Mouse (Mus musculus): Measurements from ENCODE around the gene Krt12. TPM values are rescaled to one million over a fixed set of nuclear protein-coding genes. Genes with fewer than 3 reads are reported as not detected.

Krt12 gene
- polyA plus RNA-seq, 1 experiment from 2014 or later, result not detected

GRCm38 (mm10) chr11:99416902-99417301, 5.2 kb downstream of the Krt12 start:
- H3K36me3 ChIP-seq (ENCODE audit: control insufficient read depth, insufficient read depth, low read length), result no peaks in the 10 kb centered on the region
- H3K4me3 ChIP-seq (ENCODE audit: low read depth, low read length), result no peak overlapping the region
- DNase-seq (ENCODE audit: low spot score) (no peak), ATAC-seq (ENCODE audit: insufficient number of reproducible peaks, low FRiP score, low TSS enrichment, low read depth) (no peak)
- no peaks in the 10 kb centered on the region for H3K4me1 ChIP-seq (ENCODE audit: control insufficient read depth, insufficient read depth, low read length)
- H3K27ac ChIP-seq (replicated peaks; ENCODE audit: low read depth, low read length), result no peak overlapping the region
- H3K4me2 ChIP-seq (ENCODE audit: low read depth, severe bottlenecking), result no peak overlapping the region
- no peak overlapping the region for H3K9ac ChIP-seq (ENCODE audit: low read length)
- no peaks in the 10 kb centered on the region for H3K9me3 ChIP-seq (ENCODE audit: control insufficient read depth, low read length)
- no peaks in the 10 kb centered on the region for H3K27me3 ChIP-seq (ENCODE audit: control insufficient read depth, insufficient read depth, low read length)
- 91% methylated on average over 13 of the region's 13 CpGs for WGBS

DNA sequence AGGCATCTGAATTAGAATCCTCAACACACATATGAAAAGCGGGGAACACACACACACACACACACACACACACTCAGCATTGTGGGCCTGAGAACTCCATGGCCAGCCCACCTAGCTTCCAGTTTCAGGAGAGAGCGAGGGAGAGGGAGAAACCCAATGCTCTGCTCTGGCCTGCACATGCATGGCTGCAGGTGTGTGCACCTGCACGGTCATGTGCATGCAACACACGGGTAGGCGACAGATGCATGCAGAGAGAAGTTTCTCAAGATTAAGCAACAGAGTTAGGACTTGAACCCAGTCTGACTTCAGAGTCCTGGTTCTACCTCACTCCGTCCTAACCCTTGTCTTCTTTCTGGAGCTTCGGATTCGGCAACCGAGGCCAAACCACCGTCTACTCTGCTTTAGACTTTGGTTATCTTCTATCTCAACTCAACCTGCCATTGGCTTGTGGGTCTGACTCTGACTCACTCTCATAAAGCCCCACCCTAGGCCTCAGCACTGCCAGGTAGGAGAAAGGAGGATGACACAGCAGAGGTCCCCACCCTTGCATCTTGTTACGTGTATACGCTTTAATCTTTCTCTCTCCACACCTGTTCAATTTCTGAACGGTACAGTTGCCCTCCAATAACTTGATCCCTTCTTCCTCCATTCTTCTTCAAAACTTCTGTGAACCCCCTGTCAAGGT, 7.5 kb downstream of the Krt12 start:
- WGBS, result 91% methylated on average over 13 of the region's 13 CpGs
- H3K9ac ChIP-seq (ENCODE audit: low read length), result no peak overlapping the region
- no peaks in the 10 kb centered on the region for H3K4me1 ChIP-seq (ENCODE audit: control insufficient read depth, insufficient read depth, low read length)
- no peaks in the 10 kb centered on the region for H3K9me3 ChIP-seq (ENCODE audit: control insufficient read depth, low read length)
- no peaks in the 10 kb centered on the region for H3K27me3 ChIP-seq (ENCODE audit: control insufficient read depth, insufficient read depth, low read length)
- no peak overlapping the region for H3K4me3 ChIP-seq (ENCODE audit: low read depth, low read length)
- H3K4me2 ChIP-seq (ENCODE audit: low read depth, severe bottlenecking), result no peak overlapping the region
- ATAC-seq (ENCODE audit: insufficient number of reproducible peaks, low FRiP score, low TSS enrichment, low read depth) (no peak), DNase-seq (ENCODE audit: low spot score) (no peak)
- no peak overlapping the region for H3K27ac ChIP-seq (replicated peaks; ENCODE audit: low read depth, low read length)
- no peaks in the 10 kb centered on the region for H3K36me3 ChIP-seq (ENCODE audit: control insufficient read depth, insufficient read depth, low read length)

- no peak overlapping the region for H3K4me2 ChIP-seq (ENCODE audit: low read depth, severe bottlenecking)
- H3K9me3 ChIP-seq (ENCODE audit: control insufficient read depth, low read length), result no peaks in the 10 kb centered on the region
- WGBS, result 21% methylated on average over 6 of the region's 6 CpGs
- no peak overlapping the region for H3K4me3 ChIP-seq (ENCODE audit: low read depth, low read length)
- no peaks in the 10 kb centered on the region for H3K27me3 ChIP-seq (ENCODE audit: control insufficient read depth, insufficient read depth, low read length)
- H3K27ac ChIP-seq (replicated peaks; ENCODE audit: low read depth, low read length), result no peak overlapping the region
- no peak overlapping the region for H3K9ac ChIP-seq (ENCODE audit: low read length)
- peak; percentile 61 for DNase-seq (ENCODE audit: low spot score)
- no peaks in the 10 kb centered on the region for H3K4me1 ChIP-seq (ENCODE audit: control insufficient read depth, insufficient read depth, low read length)
- ATAC-seq (ENCODE audit: insufficient number of reproducible peaks, low FRiP score, low TSS enrichment, low read depth), result no peak
- no peaks in the 10 kb centered on the region for H3K36me3 ChIP-seq (ENCODE audit: control insufficient read depth, insufficient read depth, low read length)
Measured at GRCm38 (mm10) chr11:99413247-99413646, 8.8 kb downstream of the Krt12 start.

DNA sequence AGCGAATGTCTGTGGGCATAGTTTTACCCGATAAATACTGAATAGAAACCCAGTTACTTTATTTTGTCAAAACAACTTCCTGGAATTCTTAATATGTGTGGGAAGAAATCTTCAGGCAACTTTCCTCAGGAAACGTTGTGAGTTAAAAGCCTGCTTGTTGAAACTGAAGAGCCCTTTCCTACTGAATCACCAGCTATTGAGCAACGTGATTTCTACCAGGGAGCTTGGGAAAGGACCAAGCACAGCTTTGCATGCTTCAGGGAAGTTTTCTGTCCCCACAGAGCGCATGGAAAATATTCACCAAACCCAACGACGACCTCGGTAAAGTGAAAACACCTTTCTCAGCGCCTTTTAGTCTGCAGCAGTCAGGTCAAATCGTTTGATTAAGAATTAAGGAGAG, 15.9 kb downstream of the Krt12 start:
- Histone ChIP-seq H3K27ac (replicated peaks; ENCODE audit: low read depth, low read length) (no peak overlapping the region), H3K9ac (ENCODE audit: low read length) (no peak overlapping the region), H3K27me3 (ENCODE audit: control insufficient read depth, insufficient read depth, low read length) (no peaks in the 10 kb centered on the region), H3K4me2 (ENCODE audit: low read depth, severe bottlenecking) (no peak overlapping the region), H3K4me3 (ENCODE audit: low read depth, low read length) (no peak overlapping the region), H3K36me3 (ENCODE audit: control insufficient read depth, insufficient read depth, low read length) (no peaks in the 10 kb centered on the region), H3K4me1 (ENCODE audit: control insufficient read depth, insufficient read depth, low read length) (no peaks in the 10 kb centered on the region), H3K9me3 (ENCODE audit: control insufficient read depth, low read length) (no peaks in the 10 kb centered on the region)
- WGBS, result 80% methylated on average over 10 of the region's 10 CpGs
- ATAC-seq (ENCODE audit: insufficient number of reproducible peaks, low FRiP score, low TSS enrichment, low read depth) (no peak), DNase-seq (ENCODE audit: low spot score) (no peak)

GRCm38 (mm10) chr11:99399956-99400549, 22.0 kb downstream of the Krt12 start:
- no peaks in the 10 kb centered on the region for H3K4me1 ChIP-seq (ENCODE audit: control insufficient read depth, insufficient read depth, low read length)
- 88% methylated on average over 13 of the region's 13 CpGs for WGBS
- no peak overlapping the region for H3K4me2 ChIP-seq (ENCODE audit: low read depth, severe bottlenecking)
- no peak overlapping the region for H3K9ac ChIP-seq (ENCODE audit: low read length)
- H3K27ac ChIP-seq (replicated peaks; ENCODE audit: low read depth, low read length), result no peak overlapping the region
- no peaks in the 10 kb centered on the region for H3K36me3 ChIP-seq (ENCODE audit: control insufficient read depth, insufficient read depth, low read length)
- H3K9me3 ChIP-seq (ENCODE audit: control insufficient read depth, low read length), result no peaks in the 10 kb centered on the region
- no peak overlapping the region for H3K4me3 ChIP-seq (ENCODE audit: low read depth, low read length)
- DNase-seq (ENCODE audit: low spot score) (no peak), ATAC-seq (ENCODE audit: insufficient number of reproducible peaks, low FRiP score, low TSS enrichment, low read depth) (no peak)
- H3K27me3 ChIP-seq (ENCODE audit: control insufficient read depth, insufficient read depth, low read length), result no peaks in the 10 kb centered on the region

DNA sequence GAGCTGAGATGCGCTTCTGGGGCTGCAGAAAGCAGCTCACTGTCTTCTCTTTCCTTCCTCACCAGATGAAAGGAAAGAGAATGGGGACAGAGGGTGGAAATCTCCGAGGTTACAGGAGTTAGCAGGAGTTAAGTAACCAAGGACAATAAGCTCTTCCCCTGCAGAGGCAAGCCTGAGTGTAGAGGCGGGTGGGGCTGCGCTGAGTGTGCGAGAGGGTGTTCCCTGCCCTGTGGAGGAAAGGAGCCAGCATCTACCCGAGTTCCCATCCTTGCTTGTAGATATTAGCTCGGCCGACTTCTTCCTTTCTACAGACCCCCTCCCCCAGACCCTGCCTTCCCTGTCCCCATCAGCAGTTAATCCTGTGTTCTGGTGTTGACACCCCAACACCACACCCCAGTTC, 23.2 kb downstream of the Krt12 start:
- Histone ChIP-seq H3K27ac (replicated peaks; ENCODE audit: low read depth, low read length) (no peak overlapping the region), H3K4me3 (ENCODE audit: low read depth, low read length) (no peak overlapping the region), H3K4me1 (ENCODE audit: control insufficient read depth, insufficient read depth, low read length) (no peaks in the 10 kb centered on the region), H3K9me3 (ENCODE audit: control insufficient read depth, low read length) (no peaks in the 10 kb centered on the region), H3K27me3 (ENCODE audit: control insufficient read depth, insufficient read depth, low read length) (no peaks in the 10 kb centered on the region), H3K36me3 (ENCODE audit: control insufficient read depth, insufficient read depth, low read length) (no peaks in the 10 kb centered on the region), H3K9ac (ENCODE audit: low read length) (no peak overlapping the region), H3K4me2 (ENCODE audit: low read depth, severe bottlenecking) (no peak overlapping the region)
- DNase-seq (ENCODE audit: low spot score) (no peak), ATAC-seq (ENCODE audit: insufficient number of reproducible peaks, low FRiP score, low TSS enrichment, low read depth) (no peak)
- 67% methylated on average over 8 of the region's 8 CpGs for WGBS

DNA sequence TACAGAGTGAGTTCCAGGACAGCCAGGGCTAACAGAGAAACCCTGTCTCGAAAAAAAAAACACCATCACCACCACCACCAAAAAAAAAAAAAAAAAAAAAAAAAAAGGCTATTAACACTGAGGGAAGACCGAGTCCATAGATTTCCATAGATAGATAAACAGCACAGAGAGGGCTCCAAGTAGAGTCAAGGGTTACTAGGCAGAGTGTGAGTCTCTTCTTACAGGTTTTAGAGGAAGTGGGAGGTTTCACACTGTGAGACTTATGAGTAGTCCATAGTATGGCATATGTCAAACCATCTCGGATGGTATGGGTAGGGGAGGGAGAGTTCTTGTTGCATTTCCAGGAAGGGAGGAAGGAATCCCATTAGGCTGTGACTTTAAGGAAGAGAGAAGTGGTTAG, 24.0 kb downstream of the Krt12 start:
- no peaks in the 10 kb centered on the region for H3K36me3 ChIP-seq (ENCODE audit: control insufficient read depth, insufficient read depth, low read length)
- H3K27ac ChIP-seq (replicated peaks; ENCODE audit: low read depth, low read length), result no peak overlapping the region
- DNase-seq (ENCODE audit: low spot score) (no peak), ATAC-seq (ENCODE audit: insufficient number of reproducible peaks, low FRiP score, low TSS enrichment, low read depth) (no peak)
- H3K4me3 ChIP-seq (ENCODE audit: low read depth, low read length), result no peak overlapping the region
- H3K9ac ChIP-seq (ENCODE audit: low read length), result no peak overlapping the region
- no peak overlapping the region for H3K4me2 ChIP-seq (ENCODE audit: low read depth, severe bottlenecking)
- H3K9me3 ChIP-seq (ENCODE audit: control insufficient read depth, low read length), result no peaks in the 10 kb centered on the region
- H3K4me1 ChIP-seq (ENCODE audit: control insufficient read depth, insufficient read depth, low read length), result no peaks in the 10 kb centered on the region
- H3K27me3 ChIP-seq (ENCODE audit: control insufficient read depth, insufficient read depth, low read length), result no peaks in the 10 kb centered on the region
- WGBS, result 86% methylated on average over 3 of the region's 3 CpGs

DNA sequence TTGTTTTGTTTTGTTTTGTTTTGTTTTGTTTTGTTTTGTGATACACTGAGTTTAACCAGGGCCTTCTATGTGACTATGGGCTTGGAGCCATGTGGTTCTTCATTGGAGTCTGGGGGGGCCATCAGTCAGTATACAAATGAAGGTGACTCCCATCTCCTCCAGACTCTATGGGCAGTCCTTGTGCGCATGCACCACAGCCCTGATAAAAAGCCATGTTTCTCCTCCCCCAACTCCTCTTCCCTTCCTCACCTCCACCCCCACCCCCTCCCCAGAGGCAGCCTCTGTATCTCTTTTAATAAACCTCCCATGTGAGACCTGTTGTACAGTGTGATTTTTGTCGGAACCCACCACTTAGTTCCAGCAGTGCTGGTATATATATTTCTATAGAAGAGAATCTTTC, 25.4 kb downstream of the Krt12 start:
- Histone ChIP-seq H3K36me3 (ENCODE audit: control insufficient read depth, insufficient read depth, low read length) (no peaks in the 10 kb centered on the region), H3K9ac (ENCODE audit: low read length) (no peak overlapping the region), H3K4me3 (ENCODE audit: low read depth, low read length) (no peak overlapping the region), H3K9me3 (ENCODE audit: control insufficient read depth, low read length) (no peaks in the 10 kb centered on the region), H3K4me2 (ENCODE audit: low read depth, severe bottlenecking) (no peak overlapping the region), H3K27ac (replicated peaks; ENCODE audit: low read depth, low read length) (no peak overlapping the region), H3K27me3 (ENCODE audit: control insufficient read depth, insufficient read depth, low read length) (no peaks in the 10 kb centered on the region), H3K4me1 (ENCODE audit: control insufficient read depth, insufficient read depth, low read length) (no peaks in the 10 kb centered on the region)
- no peak for DNase-seq (ENCODE audit: low spot score)
- 86% methylated on average over 2 of the region's 2 CpGs for WGBS
- ATAC-seq (ENCODE audit: insufficient number of reproducible peaks, low FRiP score, low TSS enrichment, low read depth), result no peak

- whole genome bisulfite sequencing, result 37% methylated on average over 3 of the region's 3 CpGs
- DNase-seq (ENCODE audit: low spot score), result no peak
- H3K9ac ChIP-seq (ENCODE audit: low read length), result no peak overlapping the region
Measured at GRCm38 (mm10) chr11:99396034-99396433, 26.0 kb downstream of the Krt12 start.

More at GRCm38 (mm10) chr11:99396034-99396433, 26.0 kb downstream of the Krt12 start:
- no peaks in the 10 kb centered on the region for H3K36me3 ChIP-seq (ENCODE audit: control insufficient read depth, insufficient read depth, low read length)
- no peaks in the 10 kb centered on the region for H3K27me3 ChIP-seq (ENCODE audit: control insufficient read depth, insufficient read depth, low read length)
- H3K27ac ChIP-seq (replicated peaks; ENCODE audit: low read depth, low read length), result no peak overlapping the region
- H3K9me3 ChIP-seq (ENCODE audit: control insufficient read depth, low read length), result no peaks in the 10 kb centered on the region
- no peak overlapping the region for H3K4me2 ChIP-seq (ENCODE audit: low read depth, severe bottlenecking)
- no peak for ATAC-seq (ENCODE audit: insufficient number of reproducible peaks, low FRiP score, low TSS enrichment, low read depth)
- H3K4me3 ChIP-seq (ENCODE audit: low read depth, low read length), result no peak overlapping the region
- H3K4me1 ChIP-seq (ENCODE audit: control insufficient read depth, insufficient read depth, low read length), result no peaks in the 10 kb centered on the region

Measured in limb, embryonic 11.5 days (tissue).